Mouse (Mus musculus) kidney, embryonic 16.5 days (tissue): ENCODE data around the gene Ypel3. TPM values are rescaled to one million over a fixed set of nuclear protein-coding genes. Genes with fewer than 3 reads are reported as not detected.
"Not testable (repeated sequence)": the region's sequence is repeated elsewhere in the genome, so short reads cannot be mapped to it uniquely, and the experiment has no call there.

Experiments
- ATAC-seq: fragments of 200-750 bp; cut with Nextera tagmentation; 2 replicates; pipeline ENCODE4 v1.8.0; 2017; ENCODE audit warnings: moderate TSS enrichment; ENCODE audit not compliant: low FRiP score, low TSS enrichment
- H3K27ac ChIP-seq: fragments of 300-500 bp; sonication (generic); 2 replicates; pipeline ENCODE4 v1.5.1; 2014; ENCODE audit warnings: low read length
- H3K27me3 ChIP-seq: fragments of 300-500 bp; sonication (generic); 2 replicates; pipeline ENCODE4 v1.6.1; 2014; ENCODE audit warnings: low read length, control low read depth, mixed read lengths; ENCODE audit not compliant: insufficient read depth
- H3K36me3 ChIP-seq: fragments of 300-500 bp; sonication (generic); 2 replicates; pipeline ENCODE4 v1.6.1; 2014; ENCODE audit warnings: low read length, control low read depth, mixed read lengths; ENCODE audit not compliant: insufficient read depth
- H3K4me1 ChIP-seq: fragments of 300-500 bp; sonication (generic); 2 replicates; pipeline ENCODE4 v1.6.1; 2014; ENCODE audit warnings: low read length, control low read depth, mixed read lengths; ENCODE audit not compliant: insufficient read depth
- H3K4me2 ChIP-seq: fragments of 300-500 bp; sonication (generic); replicated peaks from 2 replicates; pipeline ENCODE4 v1.6.1; 2014; ENCODE audit warnings: low read depth, low read length
- H3K4me3 ChIP-seq: fragments of 300-500 bp; sonication (generic); 2 replicates; pipeline ENCODE4 v1.5.1; 2014; ENCODE audit warnings: mild to moderate bottlenecking, low read length
- H3K9ac ChIP-seq: fragments of 300-500 bp; sonication (generic); replicated peaks from 2 replicates; pipeline ENCODE4 v1.6.1; 2014; ENCODE audit warnings: low read length
- H3K9me3 ChIP-seq: fragments of 300-500 bp; sonication (generic); 2 replicates; pipeline ENCODE4 v1.6.1; 2016; ENCODE audit warnings: low read length, control low read depth
- WGBS: fragments of 180-500 bp; shearing (Covaris S2); extraction: QIAGEN DNeasy Blood & Tissue Kit; methylation state at CpG from one replicate; pipeline ENCODE4 v1.1.7; 2014; 5-methylcytosine and 5-hydroxymethylcytosine counted together
- polyA plus RNA-seq: library from polyadenylated mRNA; unstranded; fragments of >200 nt; fragmentation: Nextera tagmentation; extraction: Ambion mirVana; gene quantifications from 2 replicates; pipeline ENCODE4 v1.2.1, GENCODE M21; 2015

Gene Ypel3
- polyA plus RNA-seq, 1 experiment from 2014 or later: 101 TPM

- Histone ChIP-seq H3K9me3 (no peaks in the 10 kb centered on the region), H3K27me3 (no peaks in the 10 kb centered on the region), H3K9ac (peak overlapping the region; percentile 93; the same call in 1 of the 2 replicates), H3K4me3 (no peak overlapping the region), H3K27ac (no peak overlapping the region), H3K4me2 (peak overlapping the region; percentile 97), H3K4me1 (peaks cover 43% of the 10 kb centered on the region), H3K36me3 (0 out of 2 replicates have a peak, but pooled peaks cover 3% of the 10 kb centered on the region)
- no peak for ATAC-seq
- 89% methylated on average over 3 of the region's 3 CpGs for WGBS
Measured at GRCm38 (mm10) chr7:126778147-126778546, 1.4 kb downstream of the Ypel3 start.

DNA sequence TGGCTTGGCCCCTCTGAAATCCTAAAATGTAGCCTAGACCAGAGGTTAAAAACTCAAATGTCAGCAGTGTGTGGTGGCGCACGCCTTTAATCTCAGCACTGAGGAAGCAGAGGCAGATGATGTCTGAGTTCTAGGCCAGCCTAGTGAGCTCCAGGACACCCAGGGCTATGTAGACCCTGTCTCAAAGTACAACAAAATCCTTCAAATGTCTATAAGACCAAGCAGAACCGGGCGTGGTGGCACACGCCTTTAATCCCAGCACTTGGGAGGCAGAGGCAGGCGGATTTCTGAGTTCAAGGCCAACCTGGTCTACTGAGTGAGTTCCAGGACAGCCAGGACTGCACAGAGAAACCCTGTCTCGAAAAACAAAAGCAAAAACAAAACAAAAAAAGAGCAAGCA, 2.3 kb downstream of the Ypel3 start:
- not testable (repeated sequence) for H3K4me3 ChIP-seq, H3K9me3 ChIP-seq, H3K9ac ChIP-seq, H3K27me3 ChIP-seq, ATAC-seq, H3K27ac ChIP-seq, H3K4me2 ChIP-seq, H3K36me3 ChIP-seq
- 95% methylated on average over 7 of the region's 7 CpGs for WGBS
- peaks cover 43% of the 10 kb centered on the region for H3K4me1 ChIP-seq

- no peaks in the 10 kb centered on the region for H3K27me3 ChIP-seq
- H3K9me3 ChIP-seq: no peaks in the 10 kb centered on the region
- ATAC-seq: peak; percentile 73
- H3K4me1 ChIP-seq: peaks cover 43% of the 10 kb centered on the region
- WGBS: under 1% methylated on average over 21 of the region's 21 CpGs
- H3K4me3 ChIP-seq: peak overlapping the region; percentile 42
- peaks cover 19% of the 10 kb centered on the region for H3K36me3 ChIP-seq
- H3K9ac ChIP-seq: peak overlapping the region; percentile 66
- peak overlapping the region; percentile 84 for H3K4me2 ChIP-seq
- H3K27ac ChIP-seq: peak overlapping the region; percentile 56
Measured at GRCm38 (mm10) chr7:126779983-126780970, 3.5 kb downstream of the Ypel3 start.

DNA sequence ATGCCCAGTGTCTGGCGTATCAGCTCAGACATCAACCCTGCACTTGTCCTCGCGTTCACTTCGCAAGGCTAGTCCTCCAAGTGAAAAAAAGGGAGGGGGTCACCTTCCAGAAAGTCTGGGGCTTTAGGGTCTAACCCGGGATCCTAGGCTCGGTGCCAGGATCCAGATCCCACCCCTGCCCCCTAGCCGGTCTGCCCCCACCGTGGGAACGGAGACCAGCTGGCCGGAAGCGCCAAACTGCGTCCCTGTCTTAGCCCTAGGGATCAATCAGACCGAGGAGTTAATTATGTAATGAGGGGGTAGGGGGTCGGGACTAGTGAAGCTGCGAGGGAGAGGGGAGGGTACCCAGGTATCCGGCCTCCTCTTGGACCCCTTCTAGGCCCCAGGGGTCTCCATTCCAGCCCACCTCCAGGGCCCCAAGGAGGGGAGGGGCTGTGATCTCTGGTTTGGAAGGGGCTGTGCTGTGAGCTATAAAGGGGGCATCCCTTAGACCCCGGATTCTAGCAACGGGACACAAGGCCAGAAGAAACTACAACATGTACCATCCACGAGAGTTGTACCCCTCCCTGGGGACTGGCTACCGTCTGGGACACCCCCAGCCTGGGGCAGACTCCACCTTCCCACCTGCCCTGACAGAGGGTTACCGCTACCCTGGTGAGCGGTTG, 4.3 kb downstream of the Ypel3 start, which contains the start of gene Tbx6:
TSS of gene Tbx6 (plus strand) at position 513 of the 665 bp plus-strand sequence.
- no peaks in the 10 kb centered on the region for H3K27me3 ChIP-seq
- 3% methylated on average over 22 of the region's 22 CpGs for WGBS
- peak within 1 kb of the TSS; percentile 42 for H3K4me3 ChIP-seq
- peak within 1 kb of the TSS; percentile 66 for H3K9ac ChIP-seq
- 0 out of 2 replicates have a peak, but pooled peaks have one; percentile 5 for ATAC-seq
- peak within 1 kb of the TSS; percentile 56 for H3K27ac ChIP-seq
- H3K4me2 ChIP-seq: peak within 1 kb of the TSS; percentile 84
- H3K9me3 ChIP-seq: no peaks in the 10 kb centered on the region
- peaks cover 27% of the 10 kb centered on the region for H3K36me3 ChIP-seq
- peaks cover 38% of the 10 kb centered on the region for H3K4me1 ChIP-seq

- H3K4me1 ChIP-seq: peaks cover 33% of the 10 kb centered on the region
- H3K4me3 ChIP-seq: no peak overlapping the region
- WGBS: 30% methylated on average over 11 of the region's 11 CpGs
Measured at GRCm38 (mm10) chr7:126781661-126782370, 5.1 kb downstream of the Ypel3 start.

GRCm38 (mm10) chr7:126782693-126783092, 5.9 kb downstream of the Ypel3 start:
- no peak overlapping the region for H3K27ac ChIP-seq
- WGBS: 70% methylated on average over 13 of the region's 13 CpGs
- H3K27me3 ChIP-seq: no peaks in the 10 kb centered on the region
- peaks cover 26% of the 10 kb centered on the region for H3K4me1 ChIP-seq
- no peak overlapping the region for H3K9ac ChIP-seq
- peaks cover 42% of the 10 kb centered on the region for H3K36me3 ChIP-seq
- H3K4me2 ChIP-seq: no peak overlapping the region
- H3K4me3 ChIP-seq: no peak overlapping the region
- no peaks in the 10 kb centered on the region for H3K9me3 ChIP-seq
- no peak for ATAC-seq

More at GRCm38 (mm10) chr7:126781661-126782370, 5.1 kb downstream of the Ypel3 start:
- no peak overlapping the region for H3K4me2 ChIP-seq
- H3K27ac ChIP-seq: no peak overlapping the region
- H3K27me3 ChIP-seq: no peaks in the 10 kb centered on the region
- no peaks in the 10 kb centered on the region for H3K9me3 ChIP-seq
- no peak overlapping the region for H3K9ac ChIP-seq
- ATAC-seq: no peak
- H3K36me3 ChIP-seq: peaks cover 34% of the 10 kb centered on the region

GRCm38 (mm10) chr7:126784469-126784868, 7.7 kb downstream of the Ypel3 start:
- no peaks in the 10 kb centered on the region for H3K9me3 ChIP-seq
- H3K9ac ChIP-seq: no peak overlapping the region
- peaks cover 19% of the 10 kb centered on the region for H3K4me1 ChIP-seq
- peaks cover 57% of the 10 kb centered on the region for H3K36me3 ChIP-seq
- no peak for ATAC-seq
- H3K27me3 ChIP-seq: no peaks in the 10 kb centered on the region
- H3K27ac ChIP-seq: no peak overlapping the region
- no peak overlapping the region for H3K4me2 ChIP-seq
- H3K4me3 ChIP-seq: no peak overlapping the region
- 55% methylated on average over 7 of the region's 7 CpGs for WGBS

- Histone ChIP-seq H3K4me1 (peaks cover 13% of the 10 kb centered on the region), H3K27me3 (no peaks in the 10 kb centered on the region), H3K9ac (no peak overlapping the region), H3K4me2 (no peak overlapping the region), H3K27ac (no peak overlapping the region), H3K4me3 (no peak overlapping the region), H3K9me3 (no peaks in the 10 kb centered on the region), H3K36me3 (peaks cover 63% of the 10 kb centered on the region)
- ATAC-seq: no peak
- WGBS: 50% methylated on average over 4 of the region's 4 CpGs
Measured at GRCm38 (mm10) chr7:126785056-126785455, 8.3 kb downstream of the Ypel3 start.

DNA sequence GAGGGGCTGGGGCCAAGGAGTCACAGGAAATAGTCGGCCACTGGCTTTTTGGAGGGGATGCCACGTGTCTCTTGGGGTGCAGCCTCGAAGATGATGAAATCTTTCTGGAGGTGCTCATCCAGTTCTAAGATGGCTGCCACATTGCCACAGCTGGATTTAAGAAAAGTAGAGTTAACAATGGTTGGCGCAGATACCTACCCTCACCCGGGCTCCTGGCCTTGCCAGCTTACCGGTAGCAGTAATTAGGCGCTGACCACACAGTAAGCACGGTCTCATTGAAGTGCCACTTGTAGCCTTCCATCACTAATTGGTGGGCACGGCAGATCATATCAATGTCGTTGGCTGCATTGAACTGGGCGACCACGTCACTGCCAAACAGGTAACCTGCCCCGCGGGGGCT, 9.4 kb downstream of the Ypel3 start:
- no peak overlapping the region for H3K27ac ChIP-seq
- peaks cover 65% of the 10 kb centered on the region for H3K36me3 ChIP-seq
- no peaks in the 10 kb centered on the region for H3K9me3 ChIP-seq
- H3K4me3 ChIP-seq: no peak overlapping the region
- 82% methylated on average over 14 of the region's 14 CpGs for WGBS
- no peak for ATAC-seq
- no peak overlapping the region for H3K9ac ChIP-seq
- H3K4me1 ChIP-seq: peaks cover 14% of the 10 kb centered on the region
- no peak overlapping the region for H3K4me2 ChIP-seq
- no peaks in the 10 kb centered on the region for H3K27me3 ChIP-seq
